Mouse (Mus musculus): ENCODE data around the gene Gm5244. TPM values are rescaled to one million over a fixed set of nuclear protein-coding genes. Genes with fewer than 3 reads are reported as not detected.
A peak's percentile ranks its signal among the peaks of the same experiment; 100 is the strongest.

The Gm5244 gene
- polyA plus RNA-seq, 1 experiment from 2014 or later, result not detected

DNA sequence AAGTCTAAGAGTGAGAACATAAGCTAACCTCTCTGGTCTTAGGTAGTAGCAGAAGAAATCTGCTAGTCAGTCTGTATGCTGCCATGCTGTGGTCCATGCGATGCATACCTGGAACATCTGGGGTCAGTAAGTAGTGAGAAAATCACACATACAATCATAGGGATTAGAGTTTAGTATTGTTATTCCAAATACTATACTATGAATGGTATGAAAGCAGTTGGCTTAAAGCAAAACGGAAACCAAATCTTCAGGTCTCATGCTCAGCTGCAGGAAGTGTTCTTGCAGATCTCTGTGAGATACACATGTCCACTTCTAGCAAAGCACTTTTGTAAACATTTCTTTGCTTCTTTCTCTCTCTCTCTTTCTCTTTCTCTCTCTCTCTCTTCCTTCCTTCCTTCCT lies 40.3 kb upstream of the Gm5244 start:
- no peaks in the 10 kb centered on the region for H3K27me3 ChIP-seq (ENCODE audit: control insufficient read depth, insufficient read depth, low read depth, low read length)
- H3K9ac ChIP-seq (ENCODE audit: low read depth, low read length), result no peak overlapping the region
- no peaks in the 10 kb centered on the region for H3K4me1 ChIP-seq (ENCODE audit: control insufficient read depth, low read depth, low read length)
- H3K4me3 ChIP-seq (ENCODE audit: low read depth, low read length), result no peak overlapping the region
- no peak overlapping the region for H3K4me2 ChIP-seq (ENCODE audit: low read depth, low read length)
- 48% methylated on average over 2 of the region's 2 CpGs for WGBS (ENCODE audit: insufficient replicate concordance)
- H3K9me3 ChIP-seq (replicated peaks; ENCODE audit: control insufficient read depth, low read length), result no peaks in the 10 kb centered on the region
- no peak for ATAC-seq (ENCODE audit: low read depth)
- H3K27ac ChIP-seq (ENCODE audit: low read length), result no peak overlapping the region
- H3K36me3 ChIP-seq (ENCODE audit: control insufficient read depth, insufficient read depth), result no peaks in the 10 kb centered on the region

- H3K27me3 ChIP-seq (ENCODE audit: control insufficient read depth, insufficient read depth, low read depth, low read length), result no peaks in the 10 kb centered on the region
- no peaks in the 10 kb centered on the region for H3K4me1 ChIP-seq (ENCODE audit: control insufficient read depth, low read depth, low read length)
- H3K4me3 ChIP-seq (ENCODE audit: low read depth, low read length), result no peak overlapping the region
- no peak overlapping the region for H3K9ac ChIP-seq (ENCODE audit: low read depth, low read length)
- H3K4me2 ChIP-seq (ENCODE audit: low read depth, low read length), result no peak overlapping the region
- no peak overlapping the region for H3K27ac ChIP-seq (ENCODE audit: low read length)
- no peaks in the 10 kb centered on the region for H3K9me3 ChIP-seq (replicated peaks; ENCODE audit: control insufficient read depth, low read length)
- no peaks in the 10 kb centered on the region for H3K36me3 ChIP-seq (ENCODE audit: control insufficient read depth, insufficient read depth)
- WGBS (ENCODE audit: insufficient replicate concordance), result 29% methylated on average over 1 of the region's 1 CpGs
- no peak for ATAC-seq (ENCODE audit: low read depth)
Observed at GRCm38 (mm10) chr19:12812644-12813364, 33.7 kb upstream of the Gm5244 start.

DNA sequence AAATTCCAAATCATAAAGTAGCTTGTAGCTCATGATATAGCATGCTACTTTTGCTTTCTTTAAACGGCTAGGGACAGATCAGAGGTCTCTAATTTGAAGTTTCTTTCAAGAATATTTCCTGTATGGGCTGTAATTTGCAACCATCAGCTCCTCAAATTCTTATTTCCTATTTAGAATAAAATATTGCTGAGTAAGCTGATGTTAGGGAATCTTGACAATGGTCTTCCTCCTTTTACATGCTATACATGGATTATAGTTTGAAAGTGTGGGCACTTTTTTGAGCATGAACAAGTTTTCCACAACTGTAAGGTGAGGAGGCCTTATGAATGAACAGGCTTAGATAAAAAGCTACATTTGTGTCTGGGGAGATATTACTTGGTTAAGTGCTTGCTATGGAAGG lies 32.6 kb upstream of the Gm5244 start:
- Histone ChIP-seq H3K9ac (ENCODE audit: low read depth, low read length) (no peak overlapping the region), H3K4me3 (ENCODE audit: low read depth, low read length) (no peak overlapping the region), H3K4me1 (ENCODE audit: control insufficient read depth, low read depth, low read length) (no peaks in the 10 kb centered on the region), H3K9me3 (replicated peaks; ENCODE audit: control insufficient read depth, low read length) (no peaks in the 10 kb centered on the region), H3K27ac (ENCODE audit: low read length) (no peak overlapping the region), H3K27me3 (ENCODE audit: control insufficient read depth, insufficient read depth, low read depth, low read length) (no peaks in the 10 kb centered on the region), H3K4me2 (ENCODE audit: low read depth, low read length) (no peak overlapping the region), H3K36me3 (ENCODE audit: control insufficient read depth, insufficient read depth) (no peaks in the 10 kb centered on the region)
- no peak for ATAC-seq (ENCODE audit: low read depth)
- WGBS (ENCODE audit: insufficient replicate concordance), result 59% methylated on average over 1 of the region's 1 CpGs

DNA sequence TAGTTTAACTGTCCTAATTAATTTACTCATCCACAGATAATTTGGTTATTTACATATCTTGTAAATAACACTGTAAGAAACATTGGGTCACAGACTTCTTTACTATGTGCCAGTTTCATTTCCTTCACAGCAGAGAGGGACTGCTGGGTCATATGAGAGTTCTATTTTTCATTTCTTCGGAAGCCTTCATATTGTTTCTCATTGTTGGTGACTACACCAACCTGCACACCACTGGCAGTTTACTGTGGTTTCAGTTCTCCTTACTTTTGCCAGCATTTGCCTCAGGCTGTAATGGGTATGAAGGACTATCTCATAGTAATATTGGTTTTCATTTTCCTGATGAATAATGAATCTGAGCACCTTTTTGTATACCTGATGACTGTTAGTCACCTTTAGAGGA lies 28.0 kb upstream of the Gm5244 start:
- no peak for ATAC-seq (ENCODE audit: low read depth)

GRCm38 (mm10) chr19:12820383-12820782 lies 26.1 kb upstream of the Gm5244 start:
- no peak overlapping the region for H3K4me3 ChIP-seq (ENCODE audit: low read depth, low read length)
- no peak overlapping the region for H3K4me2 ChIP-seq (ENCODE audit: low read depth, low read length)
- 17% methylated on average over 4 of the region's 4 CpGs for WGBS (ENCODE audit: insufficient replicate concordance)
- no peaks in the 10 kb centered on the region for H3K9me3 ChIP-seq (replicated peaks; ENCODE audit: control insufficient read depth, low read length)
- H3K4me1 ChIP-seq (ENCODE audit: control insufficient read depth, low read depth, low read length), result no peaks in the 10 kb centered on the region
- no peaks in the 10 kb centered on the region for H3K27me3 ChIP-seq (ENCODE audit: control insufficient read depth, insufficient read depth, low read depth, low read length)
- H3K9ac ChIP-seq (ENCODE audit: low read depth, low read length), result no peak overlapping the region
- H3K27ac ChIP-seq (ENCODE audit: low read length), result no peak overlapping the region
- ATAC-seq (ENCODE audit: low read depth), result no peak
- no peaks in the 10 kb centered on the region for H3K36me3 ChIP-seq (ENCODE audit: control insufficient read depth, insufficient read depth)

More for the DNA sequence above, 28.0 kb upstream of the Gm5244 start:
- H3K4me2 ChIP-seq (ENCODE audit: low read depth, low read length), result no peak overlapping the region
- no peaks in the 10 kb centered on the region for H3K4me1 ChIP-seq (ENCODE audit: control insufficient read depth, low read depth, low read length)
- WGBS (ENCODE audit: insufficient replicate concordance), result 74% methylated on average over 1 of the region's 1 CpGs
- H3K27ac ChIP-seq (ENCODE audit: low read length), result no peak overlapping the region
- H3K4me3 ChIP-seq (ENCODE audit: low read depth, low read length), result no peak overlapping the region
- H3K27me3 ChIP-seq (ENCODE audit: control insufficient read depth, insufficient read depth, low read depth, low read length), result no peaks in the 10 kb centered on the region
- no peaks in the 10 kb centered on the region for H3K9me3 ChIP-seq (replicated peaks; ENCODE audit: control insufficient read depth, low read length)
- H3K36me3 ChIP-seq (ENCODE audit: control insufficient read depth, insufficient read depth), result no peaks in the 10 kb centered on the region
- no peak overlapping the region for H3K9ac ChIP-seq (ENCODE audit: low read depth, low read length)

- H3K27ac ChIP-seq (ENCODE audit: low read length), result no peak overlapping the region
- no peak overlapping the region for H3K9ac ChIP-seq (ENCODE audit: low read depth, low read length)
- H3K27me3 ChIP-seq (ENCODE audit: control insufficient read depth, insufficient read depth, low read depth, low read length), result no peaks in the 10 kb centered on the region
- H3K4me1 ChIP-seq (ENCODE audit: control insufficient read depth, low read depth, low read length), result no peaks in the 10 kb centered on the region
- H3K9me3 ChIP-seq (replicated peaks; ENCODE audit: control insufficient read depth, low read length), result no peaks in the 10 kb centered on the region
- 68% methylated on average over 4 of the region's 4 CpGs for WGBS (ENCODE audit: insufficient replicate concordance)
- no peak overlapping the region for H3K4me2 ChIP-seq (ENCODE audit: low read depth, low read length)
- no peak overlapping the region for H3K4me3 ChIP-seq (ENCODE audit: low read depth, low read length)
- no peak for ATAC-seq (ENCODE audit: low read depth)
- no peaks in the 10 kb centered on the region for H3K36me3 ChIP-seq (ENCODE audit: control insufficient read depth, insufficient read depth)
Observed at GRCm38 (mm10) chr19:12824549-12824948, 21.9 kb upstream of the Gm5244 start.

- Histone ChIP-seq H3K27ac (ENCODE audit: low read length) (no peak overlapping the region), H3K36me3 (ENCODE audit: control insufficient read depth, insufficient read depth) (no peaks in the 10 kb centered on the region), H3K4me1 (ENCODE audit: control insufficient read depth, low read depth, low read length) (no peaks in the 10 kb centered on the region; the same call in 1 of the 2 replicates), H3K4me2 (ENCODE audit: low read depth, low read length) (no peak overlapping the region), H3K9me3 (replicated peaks; ENCODE audit: control insufficient read depth, low read length) (no peaks in the 10 kb centered on the region), H3K27me3 (ENCODE audit: control insufficient read depth, insufficient read depth, low read depth, low read length) (no peaks in the 10 kb centered on the region), H3K4me3 (ENCODE audit: low read depth, low read length) (no peak overlapping the region), H3K9ac (ENCODE audit: low read depth, low read length) (no peak overlapping the region)
- no peak for ATAC-seq (ENCODE audit: low read depth)
- WGBS (ENCODE audit: insufficient replicate concordance), result 49% methylated on average over 2 of the region's 2 CpGs
Observed at GRCm38 (mm10) chr19:12830823-12831430, 15.6 kb upstream of the Gm5244 start.

DNA sequence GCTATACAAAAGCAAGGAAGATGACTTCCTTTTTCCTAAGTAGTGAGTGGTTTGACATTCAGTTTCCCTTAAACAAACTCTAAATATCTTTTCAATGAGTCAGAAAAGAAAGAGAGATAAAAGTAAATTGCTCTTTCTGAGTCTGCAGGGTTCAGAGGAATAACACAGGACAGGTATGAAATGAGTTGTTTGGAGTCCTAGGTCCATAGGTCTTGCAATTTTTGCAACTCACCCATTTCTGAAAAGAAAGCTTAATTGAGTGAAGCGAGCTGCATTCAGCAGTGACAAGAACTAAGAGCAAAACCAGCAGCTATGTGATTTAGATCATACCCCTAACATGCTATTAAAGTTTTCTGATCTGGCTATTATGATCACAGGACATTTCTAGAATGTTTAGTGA lies 14.9 kb upstream of the Gm5244 start:
- no peak overlapping the region for H3K9ac ChIP-seq (ENCODE audit: low read depth, low read length)
- H3K4me3 ChIP-seq (ENCODE audit: low read depth, low read length), result no peak overlapping the region
- no peaks in the 10 kb centered on the region for H3K9me3 ChIP-seq (replicated peaks; ENCODE audit: control insufficient read depth, low read length)
- no peaks in the 10 kb centered on the region for H3K27me3 ChIP-seq (ENCODE audit: control insufficient read depth, insufficient read depth, low read depth, low read length)
- no peak for ATAC-seq (ENCODE audit: low read depth)
- H3K4me2 ChIP-seq (ENCODE audit: low read depth, low read length), result no peak overlapping the region
- H3K27ac ChIP-seq (ENCODE audit: low read length), result no peak overlapping the region
- no peaks in the 10 kb centered on the region for H3K36me3 ChIP-seq (ENCODE audit: control insufficient read depth, insufficient read depth)
- no peaks in the 10 kb centered on the region; the same call in 1 of the 2 replicates for H3K4me1 ChIP-seq (ENCODE audit: control insufficient read depth, low read depth, low read length)
- WGBS (ENCODE audit: insufficient replicate concordance), result 52% methylated on average over 1 of the region's 1 CpGs

DNA sequence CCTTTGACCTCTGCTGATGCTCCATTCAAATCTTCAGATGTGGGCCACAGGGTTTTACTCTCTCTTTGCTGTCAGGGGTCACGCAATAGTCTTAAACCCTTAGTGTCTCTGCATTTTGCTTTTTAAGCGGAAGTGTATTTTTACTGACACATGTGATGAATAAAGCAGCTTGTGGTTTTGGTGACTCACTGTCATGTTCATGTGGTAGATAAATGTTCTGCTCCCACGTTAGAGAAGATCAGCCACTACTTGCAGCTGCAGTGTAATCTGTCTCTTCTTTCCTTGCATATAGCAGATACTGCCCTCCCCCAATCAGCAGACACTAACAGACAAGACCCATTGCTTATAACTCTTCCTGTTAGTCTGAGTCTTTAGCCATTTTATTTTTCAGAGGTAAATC lies 12.9 kb upstream of the Gm5244 start:
- Histone ChIP-seq H3K27me3 (ENCODE audit: control insufficient read depth, insufficient read depth, low read depth, low read length) (no peaks in the 10 kb centered on the region), H3K9ac (ENCODE audit: low read depth, low read length) (no peak overlapping the region), H3K27ac (ENCODE audit: low read length) (no peak overlapping the region), H3K36me3 (ENCODE audit: control insufficient read depth, insufficient read depth) (no peaks in the 10 kb centered on the region), H3K4me2 (ENCODE audit: low read depth, low read length) (no peak overlapping the region), H3K4me3 (ENCODE audit: low read depth, low read length) (no peak overlapping the region), H3K9me3 (replicated peaks; ENCODE audit: control insufficient read depth, low read length) (no peaks in the 10 kb centered on the region), H3K4me1 (ENCODE audit: control insufficient read depth, low read depth, low read length) (no peaks in the 10 kb centered on the region; the same call in 1 of the 2 replicates)
- WGBS (ENCODE audit: insufficient replicate concordance), result 18% methylated on average over 3 of the region's 3 CpGs
- ATAC-seq (ENCODE audit: low read depth), result peak; percentile 51; the same call in 1 of the 2 replicates

All from liver, embryonic 16.5 days (tissue).